Mouse (Mus musculus): ENCODE data around the gene Dab2ip.

GRCm38 (mm10) chr2:35546462-35546861, 11.6 kb upstream of the Dab2ip start:
- TF ChIP-seq CTCF (IDR thresholded peaks at IDR 0.05; ENCODE audit: low read depth) (no peak), EP300 (optimal IDR thresholded peaks at IDR 0.05) (no peak)
